Mouse (Mus musculus) small intestine, adult 2 months (tissue): Measurements from ENCODE around the gene Bcl2l15. TPM values are rescaled to one million over a fixed set of nuclear protein-coding genes. Genes with fewer than 3 reads are reported as not detected.

Experiments used
- H3K27ac ChIP-seq: fragments of 200-500 bp; 2 replicates; pipeline ENCODE4 v1.5.1; 2012; ENCODE audit warnings: low read depth, low read length, control low read depth, inconsistent platforms; ENCODE audit not compliant: insufficient read depth
- H3K27me3 ChIP-seq: fragments of 200-500 bp; 2 replicates; pipeline ENCODE4 v1.6.1; 2012; ENCODE audit warnings: mild to moderate bottlenecking, moderate library complexity, low read length, inconsistent platforms; ENCODE audit not compliant: control insufficient read depth, insufficient read depth
- H3K36me3 ChIP-seq: fragments of 200-500 bp; 2 replicates; pipeline ENCODE4 v1.6.1; 2012; ENCODE audit warnings: mild to moderate bottlenecking, low read length, control low read depth, inconsistent platforms; ENCODE audit not compliant: control insufficient read depth, insufficient read depth
- H3K4me1 ChIP-seq: fragments of 200-500 bp; 2 replicates; pipeline ENCODE4 v1.6.1; 2012; ENCODE audit warnings: low read length, inconsistent platforms, mixed read lengths; ENCODE audit not compliant: control insufficient read depth, insufficient read depth, insufficient read length
- H3K4me3 ChIP-seq: fragments of 200-500 bp; 2 replicates; pipeline ENCODE4 v1.5.1; 2012; ENCODE audit warnings: low read depth, mild to moderate bottlenecking, control low read depth, inconsistent platforms, low read length, moderate library complexity
- CTCF ChIP-seq: fragments of 200-500 bp; IDR thresholded peaks from 2 replicates; pipeline ENCODE4 v1.5.1; 2012; ENCODE audit warnings: low read depth, mild to moderate bottlenecking, control low read depth, inconsistent platforms, low read length, moderate library complexity, mixed read lengths; ENCODE audit not compliant: insufficient replicate concordance, insufficient read length; ENCODE audit errors: extremely low read depth
- POLR2A ChIP-seq: fragments of 200-500 bp; IDR thresholded peaks from 2 replicates; pipeline ENCODE4 v1.6.1; 2012; ENCODE audit warnings: low read depth, mild to moderate bottlenecking, control low read depth, inconsistent platforms, low read length, moderate library complexity
- WGBS: fragments of 180-500 bp; shearing (Covaris S2); methylation state at CpG from one replicate; pipeline ENCODE4 v1.1.7; 2018; 5-methylcytosine and 5-hydroxymethylcytosine counted together
- polyA plus RNA-seq: library from polyadenylated mRNA; depleted of rRNA; stranded (reverse); fragments of >200 nt; gene quantifications from 2 replicates; pipeline ENCODE4 v1.2.3, GENCODE M21; 2012; rRNA removed

Bcl2l15 gene
- 0.66 and 23.5 TPM in 2 replicates for polyA plus RNA-seq

DNA sequence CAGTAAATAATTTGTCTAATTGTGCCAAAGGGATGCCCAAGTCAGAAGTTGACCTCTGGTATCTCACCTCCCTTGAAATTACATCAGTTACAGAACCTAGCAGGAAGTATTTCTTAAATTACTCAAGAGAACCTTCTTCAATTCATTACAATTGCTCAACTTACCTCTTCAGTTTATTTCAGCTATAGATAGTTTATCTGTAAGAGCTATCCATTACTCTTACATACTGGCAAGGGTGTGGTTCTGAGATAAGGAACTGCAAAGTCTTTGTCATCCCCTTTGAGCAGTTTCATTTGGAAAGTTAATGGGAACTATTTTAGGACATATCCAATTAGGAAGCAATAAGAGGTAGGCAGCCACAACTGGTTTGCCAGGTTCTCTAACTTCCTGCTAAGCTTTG is at the start of gene Bcl2l15:
Gene Bcl2l15, plus strand, starts transcription at position 176 of the 400 bp plus-strand sequence.
- Histone ChIP-seq H3K4me3 (peak within 1 kb of the TSS; percentile 4; the same call in 1 of the 2 replicates), H3K4me1 (peaks cover 9% of the 10 kb centered on the region; the same call in 1 of the 2 replicates), H3K36me3 (no peaks in the 10 kb centered on the region; the same call in 1 of the 2 replicates), H3K27ac (peak within 1 kb of the TSS; percentile 76), H3K27me3 (no peaks in the 10 kb centered on the region)
- TF ChIP-seq POLR2A = no peak
- no peak for TF ChIP-seq CTCF

DNA sequence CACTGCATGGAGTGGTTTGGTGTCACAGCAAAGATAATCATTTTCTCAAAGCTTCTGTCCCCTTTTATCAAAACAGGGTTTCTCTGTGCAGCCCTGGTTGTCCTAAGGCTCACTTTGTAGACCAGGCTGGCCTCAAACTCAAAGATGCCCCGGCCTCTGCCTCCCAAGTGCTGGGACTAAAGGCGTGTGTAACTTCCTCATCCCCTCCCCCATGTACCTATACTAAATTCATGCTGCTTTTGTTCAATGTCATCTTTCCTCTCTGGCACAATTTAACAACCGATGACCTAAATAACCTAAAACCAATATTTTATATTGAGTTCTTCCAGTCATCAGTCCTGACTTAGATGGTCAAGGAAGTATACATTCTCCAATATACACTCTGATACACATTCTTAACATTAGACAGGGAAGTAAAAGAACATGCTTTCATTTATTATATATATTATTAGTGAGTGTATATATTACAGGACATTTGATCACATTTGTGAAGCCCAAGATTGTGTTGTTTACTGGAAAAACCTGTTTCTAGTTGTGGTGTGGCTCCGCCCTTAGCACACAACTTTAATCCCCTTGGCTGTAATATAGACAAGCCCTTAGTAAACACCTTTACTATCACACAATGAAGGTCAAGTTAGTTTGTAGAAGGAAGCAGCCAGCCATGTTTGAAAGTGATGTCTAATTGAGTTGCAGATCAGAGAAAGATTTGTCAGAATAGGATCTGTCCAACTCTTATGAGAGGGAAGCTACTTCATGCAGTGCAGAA is 49.4 kb upstream of the Bcl2l15 start:
- Histone ChIP-seq H3K4me1 (peaks cover 11% of the 10 kb centered on the region; the same call in 1 of the 2 replicates), H3K27me3 (no peaks in the 10 kb centered on the region), H3K27ac (peak overlapping the region; percentile 32; the same call in 1 of the 2 replicates), H3K4me3 (no peak overlapping the region), H3K36me3 (peaks cover under 1% of the 10 kb centered on the region; the same call in 1 of the 2 replicates)
- TF ChIP-seq POLR2A = no peak
- no peak for TF ChIP-seq CTCF
- WGBS = 52% methylated on average over 4 of the region's 4 CpGs

DNA sequence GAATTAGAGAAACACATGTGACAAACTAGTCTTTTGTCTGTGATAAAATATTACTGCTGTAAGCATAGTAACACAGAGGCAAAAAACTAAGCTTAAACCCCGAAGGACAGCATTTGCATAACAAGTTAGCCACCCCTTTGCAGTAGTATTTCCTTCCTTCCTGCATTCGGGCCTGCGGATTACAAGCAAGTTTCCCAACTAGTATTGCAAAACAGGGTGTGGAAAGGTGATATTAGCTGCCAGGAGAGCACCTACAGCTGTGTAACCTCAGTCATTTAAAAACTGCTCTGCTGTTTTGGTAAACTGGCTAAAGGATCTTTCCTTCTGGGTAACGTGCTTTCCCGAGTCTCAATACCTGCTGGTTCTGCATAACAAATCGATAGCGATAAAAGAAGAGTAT is 45.2 kb upstream of the Bcl2l15 start:
- TF ChIP-seq CTCF = no peak
- Histone ChIP-seq H3K4me3 (no peak overlapping the region), H3K4me1 (peaks cover 14% of the 10 kb centered on the region; the same call in 1 of the 2 replicates), H3K27me3 (no peaks in the 10 kb centered on the region), H3K36me3 (no peaks in the 10 kb centered on the region), H3K27ac (peak overlapping the region; percentile 3; the same call in 1 of the 2 replicates)
- WGBS = 28% methylated on average over 7 of the region's 7 CpGs

DNA sequence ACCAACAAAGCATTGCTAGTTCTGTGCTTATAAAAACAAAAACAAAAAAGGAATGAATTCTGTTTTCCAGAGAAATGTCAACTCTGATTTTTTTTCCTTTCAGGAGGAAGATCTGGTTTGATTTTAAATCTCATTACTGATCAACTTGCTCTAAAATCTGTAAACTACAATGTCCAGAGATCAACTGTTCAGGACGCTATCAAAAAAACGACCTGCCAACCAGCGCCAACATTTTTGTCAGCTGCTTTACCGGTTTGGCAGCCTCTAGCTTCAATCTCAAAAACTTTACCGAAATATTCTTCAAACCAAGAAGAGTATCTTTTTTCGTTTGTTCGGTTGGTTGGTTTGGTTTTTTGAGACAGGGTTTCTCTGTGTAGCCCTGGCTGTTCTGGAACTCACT is 43.3 kb upstream of the Bcl2l15 start:
- H3K36me3 ChIP-seq = no peaks in the 10 kb centered on the region
- no peak for TF ChIP-seq POLR2A
- TF ChIP-seq CTCF = no peak
- 34% methylated on average over 7 of the region's 7 CpGs for WGBS
- H3K4me3 ChIP-seq = no peak overlapping the region
- no peak overlapping the region for H3K27ac ChIP-seq
- H3K27me3 ChIP-seq = no peaks in the 10 kb centered on the region
- peaks cover 10% of the 10 kb centered on the region; the same call in 1 of the 2 replicates for H3K4me1 ChIP-seq

DNA sequence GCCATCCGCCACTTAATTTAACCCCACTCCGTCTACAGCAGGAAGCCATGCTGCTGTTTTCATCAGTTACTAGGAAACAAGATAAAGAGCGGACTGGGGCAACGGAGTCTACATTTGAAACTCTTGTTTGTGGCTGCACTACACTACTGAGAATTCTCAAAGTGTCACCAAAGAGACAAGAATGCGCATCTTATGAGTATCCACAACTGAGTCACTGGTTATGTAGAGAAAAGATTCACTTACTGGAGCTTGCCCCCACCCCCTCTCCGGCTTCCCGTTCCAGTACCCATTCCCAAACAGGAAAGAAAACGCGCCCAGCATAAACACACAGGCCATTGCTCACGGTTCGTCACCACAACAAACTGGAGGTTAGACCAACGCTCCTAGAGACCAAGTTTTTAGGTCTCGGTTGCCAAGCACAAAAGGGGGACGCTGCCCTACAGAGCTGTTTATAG is 42.5 kb upstream of the Bcl2l15 start:
- Histone ChIP-seq H3K4me1 (peaks cover 7% of the 10 kb centered on the region; the same call in 1 of the 2 replicates), H3K36me3 (no peaks in the 10 kb centered on the region), H3K4me3 (peak overlapping the region; percentile 81), H3K27ac (peak overlapping the region; percentile 69), H3K27me3 (no peaks in the 10 kb centered on the region)
- under 1% methylated on average over 14 of the region's 14 CpGs for WGBS
- no peak for TF ChIP-seq CTCF
- no peak for TF ChIP-seq POLR2A

DNA sequence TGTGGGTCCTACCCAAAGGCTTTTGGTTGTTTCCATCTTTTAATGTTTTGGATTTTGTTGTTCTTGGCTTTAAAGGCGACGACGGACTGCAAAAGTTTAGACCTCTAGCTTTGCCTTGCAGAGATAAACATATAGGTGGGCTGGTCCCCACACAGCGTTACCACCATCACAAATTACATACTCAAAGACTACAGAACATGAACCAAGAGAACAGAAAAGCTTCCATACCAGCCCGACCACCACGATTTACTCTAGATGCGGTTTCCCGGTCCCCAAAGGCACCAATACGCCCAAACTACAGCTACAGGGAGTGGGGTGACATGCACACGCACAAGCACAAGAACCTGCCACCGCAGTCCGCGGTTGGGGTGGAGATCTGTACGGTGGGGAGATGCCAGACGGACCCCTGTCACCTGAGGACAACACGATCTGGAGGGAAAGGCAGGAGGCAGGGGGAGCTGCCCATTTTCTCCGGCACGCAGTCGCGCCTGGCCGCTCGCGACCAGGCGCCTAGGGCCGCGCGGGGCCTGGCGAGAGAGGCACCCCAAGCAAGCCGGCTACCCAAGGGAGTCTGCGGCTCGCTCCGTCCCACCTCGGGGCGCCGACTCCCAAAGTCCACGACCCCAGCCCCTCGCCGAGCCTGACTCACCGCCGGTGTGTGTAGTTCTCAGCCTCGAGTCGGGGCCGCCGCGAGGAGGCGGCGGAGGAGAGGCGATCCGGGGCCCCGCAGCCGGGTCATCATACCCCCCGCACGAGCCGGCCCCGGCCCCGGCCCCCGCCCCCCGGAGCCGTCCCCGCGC is 41.9 kb upstream of the Bcl2l15 start:
- no peak for TF ChIP-seq CTCF
- no peak for TF ChIP-seq POLR2A

More for the DNA sequence above, 41.9 kb upstream of the Bcl2l15 start:
- Histone ChIP-seq H3K4me1 (peaks cover 7% of the 10 kb centered on the region; the same call in 1 of the 2 replicates), H3K36me3 (no peaks in the 10 kb centered on the region), H3K27me3 (no peaks in the 10 kb centered on the region), H3K27ac (peak overlapping the region; percentile 69), H3K4me3 (peak overlapping the region; percentile 81)
- WGBS = 1% methylated on average over 57 of the region's 61 CpGs
